Mouse (Mus musculus): ENCODE results near the gene Calhm1.

The Calhm1 gene

DNA sequence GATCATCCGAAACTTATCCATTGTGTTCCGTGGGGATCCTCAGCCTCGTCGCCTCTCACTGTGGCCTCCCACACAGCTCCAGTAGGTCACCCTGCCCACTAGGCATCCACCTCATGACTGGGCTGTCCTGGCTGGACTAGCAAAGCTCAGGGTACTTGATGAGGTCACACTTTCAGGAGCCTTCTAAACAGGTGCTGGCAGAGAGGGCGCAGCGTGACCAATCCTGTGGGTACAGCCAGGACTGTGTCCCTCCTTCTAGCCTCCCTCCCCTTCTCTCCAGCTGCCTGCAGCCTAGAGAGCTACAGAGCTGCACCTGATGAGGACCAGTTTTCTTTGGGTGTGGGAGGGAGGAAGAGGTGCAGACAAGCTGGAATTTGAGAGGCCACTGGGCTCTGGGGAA, at the start of gene Calhm1:
Gene Calhm1, minus strand, starts transcription at position 101 of the 400 bp plus-strand sequence.
- no peak for DNase-seq

DNA sequence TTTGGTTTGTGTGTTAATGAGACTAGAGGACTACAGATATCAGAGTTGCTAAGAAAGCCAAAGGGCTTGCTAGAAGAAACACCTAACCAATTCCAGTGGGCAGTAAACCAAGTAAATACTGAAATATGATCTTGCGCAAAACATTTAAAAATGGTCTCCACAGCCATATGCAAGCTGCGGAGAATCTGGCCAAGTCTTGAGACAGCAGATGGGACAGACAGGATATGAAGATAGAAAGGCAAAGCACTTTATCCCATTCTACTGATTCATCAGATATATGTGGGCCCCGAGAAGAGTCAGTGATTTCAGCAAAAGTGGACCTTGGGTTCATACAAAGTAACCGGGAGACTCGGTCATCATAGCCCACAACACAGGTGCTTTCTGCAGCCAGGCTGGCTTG, 48.1 kb upstream of the Calhm1 start:
- no peak for DNase-seq

DNA sequence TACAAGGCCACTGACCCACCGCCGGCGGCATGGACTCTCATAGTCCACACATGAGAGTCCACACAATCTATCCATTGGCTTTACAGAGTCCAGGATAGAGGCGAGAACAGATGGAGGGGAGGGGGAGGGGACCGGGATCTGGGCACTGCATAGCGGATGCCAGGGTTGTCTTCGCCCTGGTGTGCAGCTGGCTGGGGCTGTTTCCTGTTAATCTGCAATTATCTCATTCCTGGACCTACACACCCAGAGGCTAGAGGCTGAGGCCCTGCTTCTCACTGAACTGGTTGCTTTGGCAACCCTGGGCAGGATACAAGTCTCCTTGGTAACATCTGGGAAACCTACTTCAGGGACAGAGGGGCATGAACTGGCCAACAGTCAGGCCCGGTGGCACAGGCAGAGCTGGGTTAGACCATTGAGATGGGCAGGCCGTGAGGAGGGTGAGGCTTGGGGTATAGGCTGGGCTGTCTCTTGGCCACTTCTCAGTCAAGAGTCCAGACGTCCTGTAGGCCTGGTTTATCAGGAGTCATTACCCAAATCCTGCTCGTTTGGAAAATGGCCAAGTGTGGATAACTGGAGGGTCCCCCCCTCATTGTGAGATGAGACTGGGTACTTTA, 44.6 kb upstream of the Calhm1 start:
- DNase-seq = peak; percentile 86

DNA sequence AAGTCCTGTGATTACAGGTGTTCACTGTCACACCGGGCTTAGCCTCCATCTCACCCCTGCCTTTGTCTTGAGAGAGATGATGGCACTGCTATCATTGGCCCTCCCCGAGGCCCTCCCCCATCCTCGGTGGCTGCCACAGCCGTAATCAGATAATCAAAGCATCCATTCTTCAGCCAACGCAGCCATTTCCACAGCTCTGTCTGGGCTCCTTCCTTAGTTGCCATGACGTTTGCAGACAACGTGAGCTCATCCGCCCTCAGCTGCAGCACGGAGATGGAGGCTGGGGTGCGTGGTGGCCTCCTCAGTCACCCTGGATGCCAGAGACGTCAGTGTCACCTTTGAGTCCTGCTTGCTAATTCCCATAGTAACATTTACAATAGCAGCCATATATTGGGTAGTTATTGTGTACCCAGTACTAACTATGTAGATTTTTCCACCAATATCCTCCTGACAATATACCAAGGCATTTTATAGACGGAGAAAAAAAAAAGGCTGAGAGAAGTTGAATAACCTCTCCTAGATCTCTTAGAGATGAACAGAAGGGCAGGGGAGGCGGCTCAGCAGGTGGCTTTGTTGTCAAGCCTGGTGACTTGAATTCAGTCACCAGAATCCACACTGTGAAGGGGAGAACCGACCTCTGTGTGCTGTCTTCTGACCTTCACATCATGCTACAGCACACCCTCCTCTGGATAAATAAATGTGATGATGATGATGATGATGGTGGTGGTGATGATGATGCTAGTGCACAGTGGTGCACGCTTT, 42.6 kb upstream of the Calhm1 start:
- DNase-seq = no peak

DNA sequence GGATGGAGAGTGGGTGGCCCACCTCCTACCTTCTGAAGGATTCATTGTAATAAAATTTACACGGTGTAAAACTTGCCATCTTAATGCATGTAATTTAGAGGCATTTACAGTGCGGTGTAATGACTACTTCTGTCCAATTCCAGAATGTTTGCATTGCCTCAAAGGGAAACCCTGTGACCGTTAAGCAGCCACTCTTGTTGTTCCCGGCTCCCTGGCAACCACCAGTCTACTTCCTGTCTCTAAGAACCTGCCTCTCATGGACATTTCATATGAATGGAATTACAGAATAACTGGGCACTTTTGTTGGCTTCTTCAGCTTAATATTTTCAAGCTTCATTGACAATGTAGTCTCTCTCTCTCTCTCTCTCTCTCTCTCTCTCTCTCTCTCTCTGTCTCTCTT, 40.7 kb upstream of the Calhm1 start:
- no peak for DNase-seq

DNA sequence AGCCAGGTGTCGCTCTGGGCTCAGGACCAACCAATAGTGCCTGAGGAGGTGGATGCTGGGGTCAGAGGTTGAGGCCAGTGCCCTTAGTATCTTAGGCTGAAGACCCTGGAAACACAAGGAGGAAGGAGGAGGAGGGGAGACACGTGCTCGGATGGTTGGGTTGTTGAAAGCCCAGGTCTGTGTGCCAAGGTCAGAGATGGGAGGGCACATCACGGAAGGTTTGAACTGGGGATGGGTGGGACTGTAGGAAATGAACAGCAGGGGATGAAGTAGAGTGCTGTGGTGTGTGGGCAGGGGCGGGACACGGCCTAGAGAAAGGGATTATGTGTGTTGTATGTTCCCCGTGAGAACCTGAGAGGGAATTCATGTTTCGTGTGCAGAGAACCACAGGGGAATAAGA, 40.2 kb upstream of the Calhm1 start:
- DNase-seq = no peak

DNA sequence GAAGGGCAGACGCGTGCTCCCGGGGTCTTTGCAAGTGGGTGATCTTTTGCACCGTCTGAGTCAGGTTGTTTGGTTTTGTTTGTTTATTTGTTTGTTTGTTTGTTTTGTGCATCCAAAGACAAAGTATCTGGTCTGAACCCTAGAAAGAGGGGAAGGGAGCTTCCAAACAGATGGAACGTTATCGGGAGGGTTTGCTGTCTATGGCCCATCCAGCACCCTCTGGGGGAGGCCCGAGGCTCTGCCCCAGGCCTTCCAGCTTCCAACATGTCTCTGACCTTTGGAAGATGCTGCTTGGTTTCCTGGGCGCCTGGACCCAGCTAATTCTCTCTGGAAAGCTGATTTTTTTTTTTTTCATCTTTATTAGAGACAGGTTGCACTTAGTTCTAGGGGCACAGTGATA, 36.0 kb upstream of the Calhm1 start:
- DNase-seq = no peak

DNA sequence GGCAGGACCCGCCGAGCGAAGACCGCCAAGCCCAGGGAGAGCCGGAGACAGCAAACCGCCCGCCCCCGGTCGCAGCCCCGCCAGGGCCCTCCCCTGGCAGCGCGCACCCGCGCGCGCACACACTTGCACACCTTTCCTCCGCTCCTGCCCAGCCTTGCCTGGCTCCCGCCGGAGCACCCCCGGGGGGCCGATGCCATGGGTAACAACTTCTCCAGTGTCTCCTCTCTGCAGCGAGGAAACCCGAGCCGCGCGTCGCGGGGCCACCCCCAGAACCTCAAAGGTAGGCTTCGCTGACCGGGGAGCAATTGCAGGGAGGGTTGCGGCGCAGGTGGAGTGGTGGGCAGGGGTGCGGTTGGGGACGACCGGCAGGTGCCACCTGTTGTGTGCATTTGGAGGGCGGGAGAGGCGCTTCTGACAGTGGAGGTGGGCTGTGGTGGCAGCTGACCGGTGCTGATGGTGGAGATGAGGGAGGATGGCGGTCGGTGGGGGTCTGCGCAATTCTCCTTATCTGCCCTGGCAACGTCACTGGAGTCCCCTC, 35.3 kb upstream of the Calhm1 start:
- DNase-seq = peak; percentile 55

DNA sequence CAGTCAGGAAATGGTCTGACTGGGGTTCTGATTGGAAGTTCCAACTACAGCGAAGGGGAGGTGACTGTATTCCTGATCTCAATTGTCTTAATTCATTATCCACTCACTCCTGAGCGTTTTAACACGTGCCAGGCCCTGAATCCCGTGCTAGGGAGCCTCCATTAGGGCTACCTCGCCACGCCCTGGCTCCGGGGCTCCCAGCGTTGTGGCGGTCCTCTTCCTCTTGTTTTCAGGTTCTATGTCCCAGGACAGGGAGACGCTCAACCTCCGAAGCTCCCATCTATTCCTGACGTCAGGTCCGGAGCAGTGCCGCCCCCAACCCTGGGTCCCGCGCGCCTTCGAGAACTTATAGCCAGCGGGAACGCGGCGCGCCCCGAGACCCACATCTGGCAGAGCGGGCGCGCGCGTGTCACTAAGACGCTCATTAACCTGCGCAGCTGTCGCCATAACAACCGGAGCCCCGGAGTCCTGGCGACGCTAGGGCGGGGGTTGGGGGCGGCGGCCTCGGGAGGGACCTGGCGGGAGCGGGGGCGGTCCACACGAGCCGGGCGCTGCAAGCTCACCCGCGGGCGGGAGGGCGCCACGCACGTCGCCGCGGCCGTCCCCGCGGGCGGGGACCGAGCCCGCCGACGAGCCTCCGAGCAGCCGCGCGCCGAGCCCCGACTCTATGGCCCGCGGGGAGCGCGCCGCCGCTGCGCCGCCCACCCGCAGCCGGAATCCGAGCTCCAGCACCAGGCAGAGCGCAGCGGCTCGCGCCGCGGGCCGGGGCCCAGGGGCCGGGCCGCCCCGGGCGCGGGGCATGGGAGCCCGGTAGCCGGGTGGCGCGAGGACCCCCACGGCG, 34.6 kb upstream of the Calhm1 start, which contains the start of gene Neurl1a:
Gene Neurl1a, plus strand, starts transcription at position 390 of the 841 bp plus-strand sequence.
- DNase-seq = peak; percentile 87

DNA sequence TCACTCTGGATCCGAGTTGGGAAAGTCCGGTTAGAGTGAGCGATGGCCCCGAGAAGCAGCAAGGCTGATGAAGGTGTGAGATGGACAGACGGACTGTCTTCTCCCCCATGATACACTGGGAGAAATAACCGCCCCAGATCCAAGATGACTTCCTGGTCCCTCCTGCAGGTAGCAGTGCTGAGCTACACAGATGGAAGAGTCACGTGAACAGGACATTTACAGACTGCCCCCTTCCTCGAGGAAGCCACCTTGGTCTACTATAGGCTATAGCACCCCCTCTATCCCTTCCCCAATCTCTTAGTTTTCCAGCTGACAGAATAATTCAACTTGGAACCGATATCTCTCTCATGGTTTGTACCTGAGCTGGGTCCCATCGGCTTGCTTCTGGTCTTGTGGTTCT, 33.9 kb upstream of the Calhm1 start:
- peak; percentile 72 for DNase-seq

DNA sequence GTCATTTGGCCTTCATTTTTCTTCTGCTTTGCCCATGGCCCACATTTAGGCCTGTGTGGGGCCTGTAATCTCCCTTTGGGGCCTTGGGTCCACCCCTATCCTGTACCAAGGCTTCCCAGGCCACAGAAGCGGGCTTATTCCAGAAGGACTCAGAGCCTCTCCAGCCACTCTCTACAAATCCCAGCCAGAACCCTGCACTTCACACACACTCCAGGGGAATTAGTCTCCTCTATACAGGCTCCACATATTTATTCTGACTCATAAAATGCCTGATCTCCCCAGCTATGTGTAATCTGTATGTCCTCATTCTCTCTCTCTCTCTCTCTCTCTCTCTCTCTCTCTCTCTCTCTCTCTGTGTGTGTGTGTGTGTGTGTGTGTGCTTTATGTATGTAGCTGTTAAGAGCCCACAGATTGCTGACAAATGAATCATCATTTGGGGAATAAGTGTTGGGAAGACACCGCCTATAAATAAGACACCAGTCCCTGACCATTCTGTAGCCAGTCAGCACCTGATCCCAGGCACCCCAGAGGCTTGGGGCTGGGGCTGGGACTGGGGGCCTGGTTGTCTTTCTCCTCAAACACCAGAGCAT, 33.0 kb upstream of the Calhm1 start:
- DNase-seq = no peak

DNA sequence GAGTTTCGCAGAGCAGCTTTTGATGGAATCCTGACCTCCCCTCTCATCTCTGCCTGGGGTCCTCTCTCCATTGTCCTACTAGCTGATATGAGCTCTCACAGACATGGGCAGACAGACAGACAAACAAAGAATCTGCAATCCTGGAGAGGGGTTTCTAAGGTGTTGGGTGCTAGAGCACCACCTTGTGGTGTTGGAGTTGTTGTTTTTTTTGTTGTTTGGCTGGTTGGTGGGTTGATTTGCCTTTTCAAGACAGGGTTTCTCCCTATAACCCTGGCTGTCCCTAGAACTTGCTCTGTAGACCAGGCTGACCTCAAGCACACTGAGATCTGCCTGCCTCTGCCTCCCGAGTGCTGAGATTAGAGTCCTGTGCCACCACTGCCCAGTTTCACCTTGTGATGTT, 31.4 kb upstream of the Calhm1 start:
- no peak for DNase-seq

DNA sequence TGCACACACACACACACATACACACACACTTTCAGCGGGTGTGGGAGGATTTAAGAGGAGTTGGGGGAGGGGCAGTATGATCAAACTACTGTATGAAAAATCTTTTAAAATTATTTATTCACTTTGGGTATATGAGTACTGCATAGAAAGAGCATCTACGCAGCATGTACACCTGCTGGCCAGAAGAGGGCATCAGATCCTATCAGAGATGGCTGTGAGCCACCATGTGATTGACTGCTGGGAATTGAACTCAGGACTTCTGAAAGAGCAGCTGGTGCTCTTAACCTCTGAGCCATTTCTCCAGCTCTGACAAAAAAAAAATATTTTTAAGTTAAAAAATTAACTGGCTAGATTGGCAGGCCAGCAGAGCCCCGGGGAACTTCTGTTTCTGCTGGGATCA, 30.5 kb upstream of the Calhm1 start:
- DNase-seq = peak; percentile 55

DNA sequence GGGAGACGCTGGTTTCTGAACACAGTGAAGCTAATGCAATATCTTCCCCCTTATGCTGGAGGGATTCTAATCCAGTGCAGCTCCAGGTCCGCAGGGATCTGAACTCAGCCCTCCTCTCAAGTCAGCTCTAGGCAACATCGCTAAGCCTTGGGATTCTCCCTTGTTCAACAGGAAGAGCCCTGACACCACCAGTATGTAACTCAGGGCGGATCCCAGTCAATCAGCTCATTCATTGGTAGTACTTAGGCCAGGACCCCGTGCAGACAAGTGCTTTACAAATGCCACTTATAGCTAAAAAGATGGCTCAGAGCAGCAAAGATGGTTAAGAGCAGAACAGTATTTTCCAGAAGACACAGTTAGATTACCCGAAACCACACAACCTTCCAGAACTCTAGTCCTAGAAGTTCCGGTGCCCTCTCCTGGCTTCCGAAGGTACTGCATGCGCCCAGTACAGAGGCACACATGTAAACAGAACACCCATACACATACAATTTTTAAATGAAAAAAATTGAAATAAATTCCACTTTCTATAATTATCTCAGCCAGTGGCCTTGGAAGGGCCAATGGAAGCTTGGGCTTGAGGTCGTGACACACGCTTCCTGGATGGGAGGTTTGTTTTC, 24.8 kb upstream of the Calhm1 start:
- DNase-seq = peak; percentile 84

DNA sequence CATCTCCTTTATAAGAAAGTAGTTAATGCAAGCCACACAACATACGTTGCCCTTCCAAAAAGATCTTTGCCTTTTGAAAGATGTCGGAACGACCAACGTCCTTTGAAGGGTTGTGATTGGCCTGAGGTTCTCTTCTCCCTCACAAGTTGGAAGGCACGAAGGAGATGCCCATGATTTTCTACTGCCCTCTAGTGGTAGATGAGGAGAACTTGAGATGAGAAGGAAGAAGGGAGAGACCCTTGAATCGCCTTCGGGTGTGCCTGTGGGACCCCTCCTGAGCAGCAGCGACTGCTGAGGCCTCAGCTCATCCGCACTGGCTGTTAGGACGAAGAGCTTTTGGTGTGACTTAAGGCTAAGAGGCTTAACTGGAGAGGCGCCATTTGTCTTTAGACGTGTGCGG, 24.2 kb upstream of the Calhm1 start:
- DNase-seq = peak; percentile 91

DNA sequence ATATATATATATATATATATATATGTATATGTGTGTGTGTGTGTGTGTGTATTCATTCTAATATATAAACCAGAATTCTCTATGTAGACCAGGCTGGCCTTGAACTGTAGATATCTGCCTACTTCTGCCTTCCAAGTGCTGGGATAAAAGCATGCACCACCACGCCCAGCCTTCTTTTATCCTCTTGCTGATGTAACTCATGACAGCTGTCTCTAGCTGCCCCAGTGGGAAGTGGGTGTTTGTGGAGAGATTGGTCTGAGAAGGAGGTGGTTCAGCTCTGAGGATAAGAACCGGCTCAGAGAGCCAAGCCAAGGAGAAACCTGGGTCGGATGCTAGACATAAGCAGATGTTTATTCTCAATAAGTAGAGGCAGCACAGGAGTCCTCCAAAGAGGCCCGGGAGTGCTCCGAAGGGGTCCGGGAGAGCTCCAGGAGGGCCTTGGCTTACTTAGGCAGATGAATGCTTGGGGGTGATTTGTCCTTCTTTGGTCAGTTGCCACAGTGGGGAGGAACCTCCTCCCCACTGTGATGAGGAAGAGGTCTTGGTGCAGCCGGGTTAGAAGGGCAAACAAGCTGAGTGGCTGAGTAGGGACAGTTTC, 23.7 kb upstream of the Calhm1 start:
- peak; percentile 34 for DNase-seq

DNA sequence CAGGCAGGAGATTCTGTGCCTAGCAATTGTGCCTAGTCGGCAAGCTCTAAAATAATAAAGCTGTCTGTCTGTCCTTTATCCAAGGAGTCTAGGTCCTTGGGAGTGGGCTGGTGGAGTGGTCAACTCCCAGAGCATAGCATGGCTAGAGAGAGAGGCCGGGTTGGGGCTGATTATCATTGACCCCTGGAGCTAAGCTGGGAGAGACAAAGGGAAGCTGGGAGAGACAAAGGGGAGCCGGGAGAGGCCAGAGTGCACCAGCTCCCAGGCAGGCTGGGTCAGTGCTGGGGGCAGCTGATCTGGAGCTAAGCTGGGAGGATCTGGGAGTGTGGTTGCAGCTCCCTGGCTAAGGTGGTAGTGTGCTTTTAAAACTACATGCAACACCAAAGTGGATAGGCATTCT, 22.7 kb upstream of the Calhm1 start:
- DNase-seq = peak; percentile 40

DNA sequence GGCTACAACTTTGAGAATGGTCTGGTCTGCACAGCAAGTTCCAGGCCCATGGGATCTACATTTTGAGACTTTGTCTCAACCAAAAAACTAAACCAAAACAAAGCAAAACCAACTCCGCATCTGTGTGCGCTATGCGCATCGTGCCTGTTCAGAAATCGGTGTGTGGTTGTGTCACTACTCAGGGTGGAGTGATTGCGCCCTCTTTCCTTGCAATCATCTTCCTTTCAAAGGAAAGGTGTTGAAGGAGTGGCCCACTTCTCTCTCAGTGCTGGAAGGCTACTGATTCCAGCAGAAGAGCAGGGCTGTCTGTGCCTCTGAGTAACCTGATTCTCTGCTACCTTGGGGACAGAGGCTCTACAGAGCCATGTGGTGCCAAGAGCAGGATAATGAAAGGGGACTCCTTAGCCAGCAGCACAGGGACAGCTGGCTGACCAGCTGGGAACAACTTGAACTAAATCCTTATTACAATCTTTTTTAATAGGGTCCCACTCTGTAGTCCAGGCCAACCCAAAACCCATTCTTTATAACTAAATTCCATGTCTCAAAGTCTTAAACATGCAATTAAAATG, 19.2 kb upstream of the Calhm1 start:
- peak; percentile 44 for DNase-seq

DNA sequence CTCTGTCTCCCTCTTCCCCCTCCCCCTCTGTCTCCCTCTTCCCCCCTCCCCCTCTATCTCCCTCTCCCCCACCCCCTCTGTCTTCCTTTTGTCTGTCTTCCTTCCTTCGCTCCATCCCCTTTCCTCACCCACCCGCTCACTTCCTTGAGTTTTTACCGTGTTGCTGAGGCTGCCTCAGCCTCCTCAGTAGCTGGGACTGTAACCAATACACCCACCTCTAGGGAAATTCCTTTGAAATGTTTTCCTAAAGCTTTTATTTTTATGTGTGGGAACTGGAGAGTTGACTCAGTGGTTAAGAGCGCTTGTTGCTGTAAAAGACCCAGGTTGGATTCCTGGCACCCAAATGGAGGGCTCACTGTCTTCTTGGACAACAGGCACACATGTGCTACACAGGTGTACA, 17.6 kb upstream of the Calhm1 start:
- DNase-seq = no peak

DNA sequence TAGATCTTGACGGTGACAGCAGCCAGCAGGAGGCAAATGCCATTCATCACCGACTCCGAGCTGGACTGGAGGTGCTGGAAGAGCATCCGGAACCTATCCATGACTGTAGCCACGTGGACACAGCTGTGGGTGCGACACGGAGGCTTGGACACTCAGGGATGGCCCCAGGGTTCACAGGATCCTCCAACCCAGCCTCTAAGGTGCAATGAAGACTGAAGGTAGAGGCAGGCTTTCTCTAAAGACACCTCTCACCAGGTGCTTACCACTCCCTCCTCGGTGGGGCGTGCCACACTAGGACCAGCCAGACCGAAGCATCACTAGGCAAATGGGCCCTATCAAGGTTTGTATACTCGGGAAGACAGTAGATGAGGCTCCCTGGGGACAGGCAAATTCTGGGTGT, 13.6 kb upstream of the Calhm1 start, which contains the start of gene Calhm3:
Gene Calhm3, minus strand, starts transcription at position 101 of the 400 bp plus-strand sequence.
- DNase-seq = no peak

DNA sequence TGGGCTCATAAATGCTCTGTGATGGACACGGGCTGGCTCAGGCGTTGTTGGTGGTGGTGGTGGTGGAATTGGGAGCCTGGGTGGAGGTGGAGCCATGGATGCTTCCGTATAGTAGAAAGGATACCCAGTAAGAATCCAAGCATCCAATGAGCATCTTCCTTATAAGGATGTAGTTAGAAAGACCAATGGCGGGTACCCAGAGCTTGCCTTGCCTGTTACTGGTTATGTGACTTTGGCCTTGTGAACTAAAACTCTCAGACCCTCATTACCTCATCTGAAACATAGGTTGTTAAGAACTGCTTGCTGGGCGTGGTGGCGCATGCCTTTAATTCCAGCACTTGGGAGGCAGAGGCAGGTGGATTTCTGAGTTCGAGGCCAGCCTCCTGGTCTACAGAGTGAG, 9.7 kb upstream of the Calhm1 start:
- no peak for DNase-seq

DNA sequence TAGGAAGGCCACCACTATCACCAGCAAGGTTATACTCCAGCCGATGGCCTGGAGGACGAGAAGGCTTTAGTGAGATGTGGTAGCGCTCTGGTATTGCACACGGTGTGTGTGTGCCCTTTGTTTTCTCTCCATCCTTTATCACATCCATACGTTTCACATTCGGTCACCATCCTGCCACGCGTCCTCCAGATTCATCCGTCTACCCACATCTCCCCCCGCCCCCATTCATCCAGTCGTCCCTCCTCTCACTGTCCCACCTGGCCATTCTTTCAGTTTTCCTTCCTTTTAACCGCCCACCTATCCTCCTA, 8.0 kb upstream of the Calhm1 start:
- DNase-seq = no peak
